Mouse (Mus musculus): Measurements from ENCODE around the gene Homer2. TPM values are rescaled to one million over a fixed set of nuclear protein-coding genes. Genes with fewer than 3 reads are reported as not detected.

Homer2 gene
- total RNA-seq, 1 experiment from 2014 or later = not detected

DNA sequence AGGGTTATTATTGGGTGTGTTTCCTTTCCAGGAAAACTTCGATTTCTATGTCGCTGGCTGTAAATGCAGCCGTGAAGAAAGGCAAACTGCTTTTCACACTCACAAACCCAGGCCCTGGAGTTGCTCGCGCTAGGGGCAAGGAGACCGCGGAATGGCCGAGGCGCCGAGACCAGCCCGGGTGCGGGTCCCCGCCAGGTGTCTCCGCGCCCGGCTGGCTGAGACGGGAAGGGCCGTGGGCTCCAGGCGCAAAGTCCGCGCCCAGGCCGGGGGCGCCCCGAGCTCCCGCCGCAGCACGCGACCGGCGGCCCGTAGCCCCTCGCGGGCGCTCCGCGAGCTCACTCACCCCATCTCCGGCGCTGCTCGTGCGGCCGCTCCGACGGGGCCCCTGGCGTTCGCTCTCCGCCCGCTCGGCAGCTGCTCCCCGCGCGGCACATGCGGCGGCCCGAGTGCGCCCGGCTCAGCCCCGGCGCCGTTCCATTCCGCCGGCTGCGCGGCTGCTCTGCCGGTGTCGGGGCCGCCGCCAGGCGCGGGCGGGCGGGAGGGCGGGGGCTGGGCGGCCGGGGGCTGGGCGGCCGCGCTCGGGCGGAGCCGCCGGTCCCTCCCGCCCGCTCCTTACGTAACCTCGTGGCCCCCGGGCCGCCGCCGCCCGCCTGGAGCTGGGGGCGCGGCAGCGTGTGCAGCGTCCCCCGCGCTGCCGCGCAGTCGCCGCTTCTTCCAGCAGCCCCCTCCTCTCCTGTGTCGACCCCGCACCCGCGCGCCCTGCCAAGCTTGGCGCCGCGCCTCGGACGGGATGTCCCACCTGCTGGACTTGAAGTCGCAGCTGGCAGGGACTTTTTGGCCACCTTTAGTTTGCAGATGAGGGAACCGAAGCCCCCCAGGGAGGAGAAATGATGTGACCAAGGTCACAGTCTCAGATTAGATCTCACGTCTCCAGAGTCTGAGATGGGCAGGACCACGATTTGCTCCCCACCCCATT is 623 bp downstream of the Homer2 start:
- no peak for ATAC-seq (replicated peaks; ENCODE audit: insufficient number of reproducible peaks, low FRiP score, low TSS enrichment, poor library complexity, severe bottlenecking)

DNA sequence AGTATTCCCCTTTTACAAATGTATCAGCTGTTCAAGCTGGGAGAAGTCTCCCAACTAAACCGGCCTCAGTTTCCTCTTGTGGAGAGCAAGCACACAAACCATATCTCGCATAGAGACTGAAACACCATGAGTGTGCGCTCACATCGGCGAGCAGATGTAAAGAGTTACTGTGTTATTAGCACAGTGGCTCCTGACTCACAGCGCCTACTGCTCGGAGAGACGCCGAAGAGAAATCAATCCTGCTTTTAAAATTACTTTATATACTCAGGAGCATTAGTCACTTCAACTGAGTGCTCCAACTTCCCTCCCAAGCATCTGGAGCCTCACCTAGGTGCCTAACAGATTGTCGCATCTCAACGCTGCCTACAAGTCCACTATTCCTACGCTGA is 1.3 kb downstream of the Homer2 start:
- no peak for ATAC-seq (replicated peaks; ENCODE audit: insufficient number of reproducible peaks, low FRiP score, low TSS enrichment, poor library complexity, severe bottlenecking)

DNA sequence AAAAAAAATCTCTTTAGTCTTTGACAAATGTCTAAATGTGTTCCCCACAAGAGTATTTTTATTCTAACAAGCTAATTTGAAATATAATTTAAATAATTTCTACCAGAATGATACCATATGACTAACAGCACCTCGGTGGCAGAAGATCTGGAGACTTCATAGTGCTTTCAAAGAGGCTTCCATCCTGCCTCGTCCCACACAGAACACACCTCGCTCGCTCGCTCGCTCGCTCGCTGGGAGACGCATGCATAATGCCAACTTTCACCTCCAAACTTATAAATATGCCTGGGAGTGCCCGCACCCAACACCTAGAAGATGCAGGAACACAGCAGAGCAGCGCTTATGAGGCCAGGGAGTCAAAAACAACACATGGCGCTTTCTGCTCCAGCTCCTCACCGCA is 9.0 kb downstream of the Homer2 start:
- ATAC-seq (replicated peaks; ENCODE audit: insufficient number of reproducible peaks, low FRiP score, low TSS enrichment, poor library complexity, severe bottlenecking) = no peak

- ATAC-seq (replicated peaks; ENCODE audit: insufficient number of reproducible peaks, low FRiP score, low TSS enrichment, poor library complexity, severe bottlenecking) = no peak
Observed at GRCm38 (mm10) chr7:81697954-81698353, 9.4 kb downstream of the Homer2 start.

DNA sequence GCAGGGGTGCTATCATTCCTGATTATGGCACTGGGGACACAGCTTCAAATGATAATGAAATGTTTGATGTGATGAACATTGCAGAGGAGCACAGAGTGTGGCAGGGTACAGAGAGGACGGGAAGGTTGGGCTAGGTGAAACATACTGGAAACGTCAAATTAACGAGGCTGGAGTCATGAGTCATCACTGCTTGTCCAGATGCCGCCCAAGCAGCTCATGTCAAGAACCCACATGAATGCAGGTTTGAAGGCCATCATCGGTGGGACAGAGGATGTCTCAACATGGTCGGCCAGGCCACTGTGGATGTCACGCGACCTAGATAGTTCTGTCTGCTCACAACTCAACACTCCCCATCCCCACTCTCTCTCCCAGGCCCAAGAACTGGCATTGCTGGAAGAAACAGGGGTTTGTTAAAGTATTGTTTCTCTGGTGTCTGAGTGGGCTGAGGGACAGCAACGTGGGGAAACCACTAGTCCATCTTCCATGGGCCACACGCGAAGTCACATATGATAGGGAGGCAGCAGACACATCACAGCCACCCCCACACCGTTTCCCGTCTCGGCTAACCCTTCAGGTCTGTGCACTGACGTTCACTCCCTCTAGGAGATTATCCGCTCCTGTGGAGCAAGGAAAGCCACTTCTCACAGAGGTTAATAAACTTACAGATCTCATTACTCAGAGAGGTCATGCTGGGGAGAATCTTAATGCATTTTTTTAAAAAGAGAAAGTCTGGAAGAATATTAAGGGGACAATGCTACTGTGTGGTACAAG is 11.4 kb downstream of the Homer2 start:
- no peak for ATAC-seq (replicated peaks; ENCODE audit: insufficient number of reproducible peaks, low FRiP score, low TSS enrichment, poor library complexity, severe bottlenecking)

GRCm38 (mm10) chr7:81691067-81691466 is 16.3 kb downstream of the Homer2 start:
- no peak for ATAC-seq (replicated peaks; ENCODE audit: insufficient number of reproducible peaks, low FRiP score, low TSS enrichment, poor library complexity, severe bottlenecking)

- no peak for ATAC-seq (replicated peaks; ENCODE audit: insufficient number of reproducible peaks, low FRiP score, low TSS enrichment, poor library complexity, severe bottlenecking)
Observed at GRCm38 (mm10) chr7:81689116-81689681, 18.1 kb downstream of the Homer2 start.

DNA sequence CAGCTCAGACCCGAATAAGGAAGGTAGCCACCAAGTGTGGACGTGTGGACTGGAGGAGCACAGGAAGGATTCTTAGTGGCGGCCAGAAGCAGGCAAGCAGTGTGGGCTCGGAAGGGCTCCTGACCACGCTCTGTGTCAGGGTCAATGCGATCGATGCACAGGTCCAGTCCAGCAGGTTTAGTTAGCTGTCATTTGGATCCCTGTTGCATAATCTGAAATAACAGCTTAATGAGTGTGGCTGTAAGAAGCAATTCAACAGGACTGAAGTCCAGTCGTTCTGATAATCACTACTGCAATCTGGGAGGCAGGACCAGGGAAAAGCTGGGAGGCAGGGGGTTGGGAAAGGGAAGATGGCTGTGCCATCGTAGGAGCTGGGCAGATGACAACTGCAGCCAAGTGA is 18.9 kb downstream of the Homer2 start:
- ATAC-seq (replicated peaks; ENCODE audit: insufficient number of reproducible peaks, low FRiP score, low TSS enrichment, poor library complexity, severe bottlenecking) = no peak

DNA sequence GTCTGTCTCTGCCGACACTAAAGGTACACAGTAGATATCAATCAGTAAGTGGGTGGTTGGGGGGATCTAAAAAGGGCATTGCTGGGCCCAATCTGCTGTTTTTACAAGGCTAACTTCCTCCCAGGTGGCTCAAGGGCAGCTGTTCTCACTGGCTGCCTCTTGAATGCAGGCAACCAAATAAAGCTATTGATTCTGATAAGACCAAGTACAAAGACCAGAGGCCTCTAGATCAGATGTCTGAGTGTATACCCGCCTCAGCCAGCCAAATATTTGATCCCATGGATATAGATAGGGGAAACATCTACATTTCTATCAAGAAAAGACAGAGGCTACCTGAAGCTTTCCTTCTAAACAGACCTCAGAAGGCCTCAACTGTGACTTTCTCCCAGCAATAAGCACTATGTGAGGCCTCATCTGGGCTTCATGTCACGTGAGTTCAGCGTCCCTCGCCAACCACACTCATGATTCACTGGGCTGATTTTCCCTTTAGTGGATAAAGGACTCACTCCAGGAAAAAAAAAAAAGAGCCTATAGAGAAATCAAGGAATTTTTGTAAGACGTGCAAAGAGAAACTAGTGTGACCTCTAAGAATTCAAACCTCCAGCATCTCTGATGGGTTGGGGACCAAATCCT is 19.5 kb downstream of the Homer2 start:
- no peak for ATAC-seq (replicated peaks; ENCODE audit: insufficient number of reproducible peaks, low FRiP score, low TSS enrichment, poor library complexity, severe bottlenecking)

DNA sequence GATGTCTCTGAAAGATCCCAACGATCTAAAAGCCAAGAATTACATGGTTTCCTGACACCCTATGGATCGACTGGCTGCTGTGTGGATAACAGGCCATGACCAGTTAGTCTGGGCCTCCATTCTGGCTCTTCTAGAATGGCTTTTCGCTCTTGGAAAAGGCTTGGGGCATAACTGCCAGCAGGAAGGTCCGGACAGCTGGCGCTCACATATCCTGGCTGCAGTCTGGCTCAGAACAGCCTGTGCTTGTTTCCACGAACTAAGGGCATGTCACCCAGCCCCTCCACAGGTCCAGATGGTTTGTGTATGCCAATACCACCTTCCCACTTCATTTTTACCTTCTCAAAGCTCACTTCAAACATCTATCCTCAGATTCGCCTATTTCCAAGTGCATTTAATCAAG is 22.0 kb downstream of the Homer2 start:
- ATAC-seq (replicated peaks; ENCODE audit: insufficient number of reproducible peaks, low FRiP score, low TSS enrichment, poor library complexity, severe bottlenecking) = no peak

DNA sequence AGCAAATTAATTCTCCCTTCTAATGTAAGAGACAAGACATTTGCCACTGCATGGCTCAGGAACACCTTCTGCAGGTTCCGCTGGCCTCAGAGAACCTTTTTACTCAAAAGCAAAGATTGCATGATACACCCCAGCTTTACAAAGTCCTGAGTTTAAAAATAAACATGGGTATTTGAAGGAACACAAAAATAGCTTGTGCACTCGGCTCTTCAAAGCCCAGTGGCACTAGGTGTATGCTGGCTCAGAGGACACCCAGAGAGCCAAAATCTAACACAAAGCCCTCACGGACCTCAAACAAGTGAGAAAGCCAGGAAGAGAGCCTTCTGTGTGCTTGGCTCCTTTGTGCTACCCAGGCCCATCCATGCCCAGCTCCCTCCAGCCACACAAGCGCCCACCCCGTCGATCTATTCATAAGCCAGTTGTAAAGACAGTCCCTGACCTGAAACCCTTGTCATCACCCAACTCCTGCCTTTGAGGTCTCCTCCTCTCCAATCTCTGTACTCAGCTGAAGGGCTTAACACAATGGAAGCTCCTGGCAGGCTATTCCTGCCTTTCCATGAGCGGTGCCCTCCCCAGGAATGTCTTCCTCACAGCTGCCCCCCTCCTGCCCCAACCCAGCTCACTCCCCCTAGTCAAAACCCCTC is 23.4 kb downstream of the Homer2 start:
- no peak for ATAC-seq (replicated peaks; ENCODE audit: insufficient number of reproducible peaks, low FRiP score, low TSS enrichment, poor library complexity, severe bottlenecking)

DNA sequence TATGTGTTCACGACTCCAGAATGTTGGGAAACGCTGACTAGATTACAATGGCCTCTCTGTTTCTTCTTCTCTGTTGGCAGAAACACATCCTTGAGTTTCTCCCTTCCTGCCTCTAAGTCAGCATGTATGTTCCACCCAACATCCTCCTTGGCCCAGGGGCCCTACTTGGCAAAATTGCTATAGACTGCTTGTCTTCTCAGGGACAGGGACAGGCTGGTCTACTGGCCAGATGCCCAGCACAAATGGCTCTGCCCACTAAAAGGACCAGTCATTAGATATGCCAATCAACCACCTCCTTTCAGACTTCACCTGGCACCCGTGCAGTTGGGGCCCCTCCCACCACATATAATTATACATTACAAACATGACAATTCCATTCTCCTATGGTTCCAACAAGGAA is 25.9 kb downstream of the Homer2 start:
- ATAC-seq (replicated peaks; ENCODE audit: insufficient number of reproducible peaks, low FRiP score, low TSS enrichment, poor library complexity, severe bottlenecking) = no peak

DNA sequence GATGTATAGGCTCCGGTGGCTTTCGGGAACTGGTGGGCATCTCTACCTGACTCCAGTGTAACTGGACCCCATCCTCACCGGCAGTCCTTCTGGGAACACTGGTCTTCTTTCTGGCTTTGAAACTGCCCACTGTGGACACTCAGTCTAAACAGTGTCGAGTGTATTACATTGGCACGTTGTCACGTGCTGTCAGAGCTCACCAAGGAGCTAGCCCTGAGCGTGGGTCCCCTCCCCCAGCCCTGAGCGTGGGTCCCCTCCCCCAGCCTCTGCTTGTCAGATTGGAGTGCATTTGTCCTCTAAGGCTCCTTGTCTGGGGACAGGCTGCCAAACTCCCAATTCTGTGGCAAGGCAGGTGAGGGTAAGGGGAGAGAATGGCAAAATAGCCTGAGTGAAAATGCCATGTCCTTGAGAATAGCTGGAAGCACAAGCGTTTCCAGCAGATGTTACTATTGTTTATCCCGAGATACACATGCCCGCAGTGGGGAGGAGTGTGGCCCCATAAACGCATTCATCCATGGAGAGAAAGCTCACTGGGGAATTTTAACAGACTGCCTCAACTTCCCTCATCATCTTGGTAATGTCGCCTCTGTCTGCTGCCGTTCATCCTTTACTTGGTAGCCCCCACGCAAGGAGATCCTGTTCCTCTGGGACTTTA is 33.8 kb downstream of the Homer2 start:
- no peak for ATAC-seq (replicated peaks; ENCODE audit: insufficient number of reproducible peaks, low FRiP score, low TSS enrichment, poor library complexity, severe bottlenecking)

DNA sequence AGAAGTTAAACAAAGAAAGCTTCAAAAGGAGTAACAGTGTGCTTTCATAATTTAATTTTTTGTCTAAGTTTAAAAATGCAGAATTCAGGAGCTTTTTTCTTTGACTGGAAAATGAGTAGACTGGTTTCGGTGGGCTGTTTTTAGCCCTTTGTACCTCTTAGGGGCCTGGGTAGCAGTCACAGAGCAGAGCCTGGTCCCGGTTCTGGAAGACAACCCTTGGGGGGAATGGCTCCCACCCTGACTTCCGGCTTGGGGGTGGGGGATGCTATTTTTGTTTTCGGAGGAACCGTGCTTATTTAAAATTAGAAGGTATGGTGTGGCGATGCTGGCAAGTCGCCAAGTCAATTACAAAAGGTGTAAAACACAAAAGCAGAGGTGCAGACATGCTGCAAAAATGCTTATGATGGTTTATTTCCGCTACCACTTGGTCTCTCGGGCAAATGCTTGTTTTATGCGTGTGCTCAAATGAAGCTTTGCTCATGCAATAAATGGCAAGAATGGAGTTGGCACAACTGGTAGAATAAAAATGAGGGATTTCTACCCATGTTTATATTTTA is 34.5 kb downstream of the Homer2 start:
- no peak for ATAC-seq (replicated peaks; ENCODE audit: insufficient number of reproducible peaks, low FRiP score, low TSS enrichment, poor library complexity, severe bottlenecking)

DNA sequence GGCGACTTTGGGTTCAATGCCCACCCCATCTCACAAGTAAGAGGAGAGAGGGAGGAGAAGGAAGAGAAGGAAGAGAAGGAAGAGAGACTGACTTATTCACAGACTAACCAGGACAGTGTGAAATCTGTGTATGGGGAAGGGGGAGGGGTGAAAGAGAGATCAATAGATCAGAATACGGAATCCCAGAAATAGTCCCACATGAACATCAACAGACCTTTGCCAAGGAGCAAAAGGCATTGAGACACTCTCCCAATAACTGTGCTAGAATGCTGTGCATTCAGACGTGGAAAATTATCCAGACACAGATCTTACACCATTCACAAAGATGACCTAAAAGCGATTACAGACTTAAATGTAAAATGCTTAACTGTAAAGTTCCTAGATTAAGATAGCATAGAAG is 40.2 kb downstream of the Homer2 start:
- ATAC-seq (replicated peaks; ENCODE audit: insufficient number of reproducible peaks, low FRiP score, low TSS enrichment, poor library complexity, severe bottlenecking) = no peak

- ATAC-seq (replicated peaks; ENCODE audit: insufficient number of reproducible peaks, low FRiP score, low TSS enrichment, poor library complexity, severe bottlenecking) = 0 out of 2 replicates have a peak, but pooled peaks have one; percentile 27
Observed at GRCm38 (mm10) chr7:81666585-81666984, 40.7 kb downstream of the Homer2 start.

- ATAC-seq (replicated peaks; ENCODE audit: insufficient number of reproducible peaks, low FRiP score, low TSS enrichment, poor library complexity, severe bottlenecking) = no peak
Observed at GRCm38 (mm10) chr7:81663057-81663456, 44.3 kb downstream of the Homer2 start.
